Mouse (Mus musculus): ENCODE results near the gene Olfr71.

- no peak for TF ChIP-seq CTCF (IDR thresholded peaks at IDR 0.05; ENCODE audit: low read depth)
- no peak for TF ChIP-seq EP300 (IDR thresholded peaks at IDR 0.05; ENCODE audit: low read depth)
These were observed 36.4 kb downstream of the Olfr71 start for GRCm38 (mm10) chr4:43673703-43674102.
